Mouse (Mus musculus) forebrain, embryonic 14.5 days (tissue): ENCODE measurements around the gene Atp13a4. TPM values are rescaled to one million over a fixed set of nuclear protein-coding genes. Genes with fewer than 3 reads are reported as not detected.
A peak's percentile ranks its signal among the peaks of the same experiment; 100 is the strongest.

ENCODE experiments used
- ATAC-seq: fragments of 200-750 bp; cut with Nextera tagmentation; 2 replicates; pipeline ENCODE4 v1.8.0; 2017; ENCODE audit warnings: mild to moderate bottlenecking, moderate library complexity
- DNase-seq: peaks from one replicate; pipeline ENCODE4 v3.0.0-alpha.2; 2015; ENCODE audit warnings: low spot score
- H3K27ac ChIP-seq: fragments of 300-500 bp; sonication (generic); 2 replicates; pipeline ENCODE4 v1.5.1; 2014; ENCODE audit warnings: low read depth, mild to moderate bottlenecking, control low read depth, low read length, moderate library complexity
- H3K27me3 ChIP-seq: fragments of 300-500 bp; sonication (generic); replicated peaks from 2 replicates; pipeline ENCODE4 v1.6.1; 2014; ENCODE audit warnings: low read length, control low read depth, mixed read lengths; ENCODE audit not compliant: control insufficient read depth, insufficient read depth
- H3K36me3 ChIP-seq: fragments of 300-500 bp; sonication (generic); 2 replicates; pipeline ENCODE4 v1.6.1; 2014; ENCODE audit warnings: low read length, control low read depth; ENCODE audit not compliant: control insufficient read depth, insufficient read depth
- H3K4me1 ChIP-seq: fragments of 300-500 bp; sonication (generic); 2 replicates; pipeline ENCODE4 v1.6.1; 2014; ENCODE audit warnings: antibody characterized with exemption, low read length, control low read depth; ENCODE audit not compliant: control insufficient read depth, insufficient read depth
- H3K4me2 ChIP-seq: fragments of 300-500 bp; sonication (generic); 2 replicates; pipeline ENCODE4 v1.6.1; 2014; ENCODE audit warnings: mild to moderate bottlenecking, control low read depth, low read length
- H3K4me3 ChIP-seq: fragments of 300-500 bp; sonication (generic); 2 replicates; pipeline ENCODE4 v1.5.1; 2014; ENCODE audit warnings: low read depth, low read length, control low read depth
- H3K9ac ChIP-seq: fragments of 300-500 bp; sonication (generic); 2 replicates; pipeline ENCODE4 v1.6.1; 2014; ENCODE audit warnings: mild to moderate bottlenecking, low read length, control low read depth, moderate library complexity
- H3K9me3 ChIP-seq: fragments of 300-500 bp; sonication (generic); replicated peaks from 2 replicates; pipeline ENCODE4 v1.6.1; 2016; ENCODE audit warnings: low read length, control low read depth, mixed read lengths; ENCODE audit not compliant: control insufficient read depth
- WGBS: fragments of 180-500 bp; shearing (Covaris S2); extraction: QIAGEN DNeasy Blood & Tissue Kit; methylation state at CpG from one replicate; pipeline ENCODE4 v1.1.7; 2014; 5-methylcytosine and 5-hydroxymethylcytosine counted together
- polyA plus RNA-seq: library from polyadenylated mRNA; unstranded; fragments of >200 nt; fragmentation: Nextera tagmentation; extraction: Ambion mirVana; gene quantifications from 2 replicates; pipeline ENCODE4 v1.2.1, GENCODE M21; 2014

Gene Atp13a4
- polyA plus RNA-seq, 1 experiment from 2014 or later, result 0.43 TPM

- Histone ChIP-seq H3K4me3 (no peak overlapping the region), H3K27me3 (no peaks in the 10 kb centered on the region), H3K36me3 (no peaks in the 10 kb centered on the region), H3K9ac (no peak overlapping the region), H3K27ac (no peak overlapping the region), H3K4me2 (no peak overlapping the region), H3K9me3 (no peaks in the 10 kb centered on the region), H3K4me1 (peaks cover 4% of the 10 kb centered on the region)
- no peak for ATAC-seq
- DNase-seq, result peak; percentile 27
- 70% methylated on average over 11 of the region's 11 CpGs for WGBS
Observed at GRCm38 (mm10) chr16:29541261-29541683, 3.4 kb downstream of the Atp13a4 start.

GRCm38 (mm10) chr16:29539906-29540305, 4.8 kb downstream of the Atp13a4 start:
- ATAC-seq, result no peak
- H3K4me2 ChIP-seq, result no peak overlapping the region
- H3K27me3 ChIP-seq, result no peaks in the 10 kb centered on the region
- DNase-seq, result no peak
- no peaks in the 10 kb centered on the region for H3K36me3 ChIP-seq
- H3K27ac ChIP-seq, result no peak overlapping the region
- no peaks in the 10 kb centered on the region for H3K9me3 ChIP-seq
- H3K4me3 ChIP-seq, result no peak overlapping the region
- H3K9ac ChIP-seq, result no peak overlapping the region
- H3K4me1 ChIP-seq, result peaks cover 5% of the 10 kb centered on the region

GRCm38 (mm10) chr16:29536411-29537204, 8.1 kb downstream of the Atp13a4 start:
- 37% methylated on average over 15 of the region's 15 CpGs for WGBS
- DNase-seq (peak; percentile 82), ATAC-seq (peak; percentile 81)

GRCm38 (mm10) chr16:29535866-29536265, 8.8 kb downstream of the Atp13a4 start:
- no peak for ATAC-seq

More at GRCm38 (mm10) chr16:29536411-29537204, 8.1 kb downstream of the Atp13a4 start:
- H3K9ac ChIP-seq, result no peak overlapping the region
- H3K4me2 ChIP-seq, result no peak overlapping the region
- H3K27ac ChIP-seq, result no peak overlapping the region
- no peaks in the 10 kb centered on the region for H3K27me3 ChIP-seq
- H3K4me1 ChIP-seq, result peaks cover 5% of the 10 kb centered on the region
- H3K4me3 ChIP-seq, result no peak overlapping the region
- H3K9me3 ChIP-seq, result no peaks in the 10 kb centered on the region
- no peaks in the 10 kb centered on the region for H3K36me3 ChIP-seq

GRCm38 (mm10) chr16:29533641-29534040, 11.0 kb downstream of the Atp13a4 start:
- DNase-seq (no peak), ATAC-seq (no peak)
- Histone ChIP-seq H3K27me3 (no peaks in the 10 kb centered on the region), H3K4me2 (no peak overlapping the region), H3K9ac (no peak overlapping the region), H3K4me3 (no peak overlapping the region), H3K9me3 (no peaks in the 10 kb centered on the region), H3K36me3 (no peaks in the 10 kb centered on the region), H3K27ac (no peak overlapping the region), H3K4me1 (peaks cover 5% of the 10 kb centered on the region)
- 86% methylated on average over 6 of the region's 6 CpGs for WGBS

More at GRCm38 (mm10) chr16:29535866-29536265, 8.8 kb downstream of the Atp13a4 start:
- peaks cover 5% of the 10 kb centered on the region for H3K4me1 ChIP-seq
- no peak overlapping the region for H3K9ac ChIP-seq
- no peaks in the 10 kb centered on the region for H3K27me3 ChIP-seq
- no peaks in the 10 kb centered on the region for H3K9me3 ChIP-seq
- H3K27ac ChIP-seq, result no peak overlapping the region
- WGBS, result 52% methylated on average over 4 of the region's 4 CpGs
- no peaks in the 10 kb centered on the region for H3K36me3 ChIP-seq
- no peak for DNase-seq
- H3K4me3 ChIP-seq, result no peak overlapping the region
- no peak overlapping the region for H3K4me2 ChIP-seq

- H3K36me3 ChIP-seq, result no peaks in the 10 kb centered on the region
- WGBS, result 95% methylated on average over 6 of the region's 6 CpGs
- H3K4me2 ChIP-seq, result no peak overlapping the region
- no peak overlapping the region for H3K27ac ChIP-seq
- H3K27me3 ChIP-seq, result no peaks in the 10 kb centered on the region
- no peaks in the 10 kb centered on the region for H3K4me1 ChIP-seq
- DNase-seq, result no peak
- H3K9ac ChIP-seq, result no peak overlapping the region
- ATAC-seq, result no peak
- no peak overlapping the region for H3K4me3 ChIP-seq
- no peaks in the 10 kb centered on the region for H3K9me3 ChIP-seq
Observed at GRCm38 (mm10) chr16:29527085-29527484, 17.6 kb downstream of the Atp13a4 start.

GRCm38 (mm10) chr16:29526585-29526984, 18.1 kb downstream of the Atp13a4 start:
- no peaks in the 10 kb centered on the region for H3K36me3 ChIP-seq
- H3K27me3 ChIP-seq, result no peaks in the 10 kb centered on the region
- no peaks in the 10 kb centered on the region for H3K4me1 ChIP-seq
- WGBS, result 91% methylated on average over 8 of the region's 8 CpGs
- ATAC-seq (no peak), DNase-seq (no peak)
- H3K4me2 ChIP-seq, result no peak overlapping the region
- no peak overlapping the region for H3K4me3 ChIP-seq
- H3K27ac ChIP-seq, result no peak overlapping the region
- H3K9me3 ChIP-seq, result no peaks in the 10 kb centered on the region
- H3K9ac ChIP-seq, result no peak overlapping the region

- Histone ChIP-seq H3K27ac (no peak overlapping the region), H3K27me3 (no peaks in the 10 kb centered on the region), H3K4me3 (no peak overlapping the region), H3K9me3 (no peaks in the 10 kb centered on the region), H3K36me3 (no peaks in the 10 kb centered on the region), H3K4me1 (no peaks in the 10 kb centered on the region), H3K4me2 (no peak overlapping the region), H3K9ac (no peak overlapping the region)
- 76% methylated on average over 3 of the region's 3 CpGs for WGBS
- ATAC-seq (no peak), DNase-seq (no peak)
Observed at GRCm38 (mm10) chr16:29512495-29512894, 32.2 kb downstream of the Atp13a4 start.

GRCm38 (mm10) chr16:29510743-29511142, 33.9 kb downstream of the Atp13a4 start:
- WGBS, result 85% methylated on average over 7 of the region's 7 CpGs
- ATAC-seq, result no peak
- no peak overlapping the region for H3K4me2 ChIP-seq

More at GRCm38 (mm10) chr16:29510743-29511142, 33.9 kb downstream of the Atp13a4 start:
- H3K9me3 ChIP-seq, result no peaks in the 10 kb centered on the region
- no peak overlapping the region for H3K9ac ChIP-seq
- DNase-seq, result no peak
- H3K36me3 ChIP-seq, result no peaks in the 10 kb centered on the region
- no peaks in the 10 kb centered on the region for H3K4me1 ChIP-seq
- H3K4me3 ChIP-seq, result no peak overlapping the region
- no peaks in the 10 kb centered on the region for H3K27me3 ChIP-seq
- H3K27ac ChIP-seq, result no peak overlapping the region
